Mouse (Mus musculus): ENCODE data around the gene Rdx.

Gene Rdx

GRCm38 (mm10) chr9:52113091-52113490, 66.1 kb downstream of the Rdx start:
- no peak for DNase-seq (ENCODE audit: low spot score)

- DNase-seq (ENCODE audit: low spot score) = no peak
Observed at GRCm38 (mm10) chr9:52119212-52119611, 72.2 kb downstream of the Rdx start.

- no peak for DNase-seq (ENCODE audit: low spot score)
Observed at GRCm38 (mm10) chr9:52125225-52125624, 78.3 kb downstream of the Rdx start.

- DNase-seq (ENCODE audit: low spot score) = no peak
Observed at GRCm38 (mm10) chr9:52130348-52130747, 83.4 kb downstream of the Rdx start.

GRCm38 (mm10) chr9:52132771-52133170, 85.8 kb downstream of the Rdx start:
- no peak for DNase-seq (ENCODE audit: low spot score)

All from urinary bladder, postnatal 10 days (tissue).